Mouse (Mus musculus) kidney, adult 2 months (tissue): ENCODE results near the gene Pax3.

Source experiments
- CTCF ChIP-seq: fragments of 200-500 bp; conservative IDR thresholded peaks from 2 replicates; pipeline ENCODE4 v1.5.1; 2011; ENCODE audit warnings: low read depth, mild to moderate bottlenecking, control low read depth, low read length, moderate library complexity, mixed read lengths; ENCODE audit not compliant: insufficient read depth, insufficient read length
- POLR2A ChIP-seq: fragments of 200-500 bp; IDR thresholded peaks from one replicate; pipeline ENCODE4 v1.6.1; 2011; ENCODE audit warnings: low read depth, low read length, control low read depth

DNA sequence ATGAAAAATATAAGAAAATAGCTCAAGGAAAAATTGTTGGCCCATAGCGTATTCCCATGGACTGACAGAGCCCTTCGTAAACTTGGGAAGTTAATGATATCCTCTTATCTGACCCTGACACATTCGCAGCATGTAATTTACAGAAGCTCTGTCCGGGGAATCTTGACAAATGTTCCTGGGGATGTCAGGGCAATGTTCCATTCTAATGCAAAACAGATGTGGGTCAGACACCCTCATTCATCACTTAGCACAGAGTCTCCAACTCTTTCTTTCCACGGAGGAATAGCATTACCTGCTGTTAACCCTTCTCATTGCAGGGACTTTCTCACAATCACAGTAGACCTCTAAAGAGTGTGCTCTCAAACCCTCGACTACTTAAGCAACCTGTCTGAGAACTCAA lies 86.6 kb downstream of the Pax3 start:
- TF ChIP-seq POLR2A (no peak), CTCF (no peak)
